Mouse (Mus musculus) embryo, embryonic 9.5 days (tissue): ENCODE data around the gene Klhl5.

Experiments used
- DNase-seq: peaks from one replicate; pipeline ENCODE4 v3.0.0-alpha.2; 2017; ENCODE audit errors: extremely low spot score

The Klhl5 gene

DNA sequence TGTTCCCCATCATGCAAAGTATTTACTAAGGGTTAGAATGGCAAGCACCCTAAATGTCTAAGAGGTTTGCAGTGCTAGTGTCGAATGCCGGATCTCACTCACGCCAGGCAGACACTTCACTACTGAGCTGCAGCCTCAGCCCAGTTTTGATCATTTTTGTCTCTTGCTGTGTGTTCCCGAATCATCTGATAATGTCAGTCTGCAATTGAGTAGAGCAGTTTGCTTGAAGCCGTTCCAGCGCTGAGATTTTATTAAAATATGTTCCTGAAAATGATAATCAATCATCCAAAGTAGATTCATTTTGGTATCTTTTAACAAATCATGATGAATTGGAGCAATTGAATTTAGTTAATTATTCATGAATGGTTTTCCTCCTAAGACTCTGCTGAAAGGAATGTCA lies 39.4 kb downstream of the Klhl5 start:
- no peak for DNase-seq

DNA sequence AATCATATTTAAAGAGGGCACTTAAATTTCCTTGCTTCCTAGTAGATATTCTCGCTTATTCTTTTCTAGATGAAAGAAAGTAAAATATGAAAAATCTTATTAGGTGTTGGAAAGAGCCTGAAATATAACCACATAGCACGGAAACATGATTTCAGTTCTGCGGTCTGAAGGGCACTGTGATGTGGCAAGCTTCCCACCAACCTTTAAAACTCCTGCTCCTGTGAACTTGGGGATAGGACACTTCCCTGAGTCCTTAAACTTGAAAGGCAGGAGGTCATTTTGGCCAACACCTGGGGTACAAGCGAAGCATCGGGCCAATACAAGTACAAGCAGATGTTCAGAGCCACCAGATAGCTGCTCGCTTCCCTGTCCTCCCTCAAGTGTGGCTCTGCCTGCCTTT lies 42.4 kb downstream of the Klhl5 start:
- DNase-seq = no peak

DNA sequence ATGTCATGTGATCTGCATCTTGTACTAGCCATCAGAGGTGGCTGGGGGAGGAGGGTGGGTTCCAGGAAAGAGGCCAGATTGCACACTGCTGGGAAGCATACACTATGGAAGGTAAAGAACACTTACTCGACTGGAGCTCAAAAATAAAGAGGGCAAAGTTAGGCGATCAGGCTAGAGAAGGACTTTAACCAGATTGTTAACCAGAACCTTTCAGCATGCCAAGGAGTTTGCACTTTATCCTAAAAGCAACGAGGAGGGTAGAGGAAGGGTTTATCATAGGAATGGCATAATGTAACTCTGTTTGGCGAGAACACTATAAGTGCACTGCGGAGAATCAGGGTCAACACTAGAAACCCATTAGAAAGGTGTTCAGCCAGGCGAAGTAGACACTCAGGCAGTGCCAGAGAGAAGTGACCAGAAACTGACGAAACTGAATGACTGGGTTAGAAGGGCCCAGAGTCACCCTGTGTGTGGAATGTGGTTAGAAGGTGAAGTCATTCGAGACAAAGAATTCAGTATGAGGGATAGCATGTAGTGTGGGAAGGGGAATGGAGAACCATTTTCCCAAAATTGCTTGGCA lies 43.1 kb downstream of the Klhl5 start:
- no peak for DNase-seq

DNA sequence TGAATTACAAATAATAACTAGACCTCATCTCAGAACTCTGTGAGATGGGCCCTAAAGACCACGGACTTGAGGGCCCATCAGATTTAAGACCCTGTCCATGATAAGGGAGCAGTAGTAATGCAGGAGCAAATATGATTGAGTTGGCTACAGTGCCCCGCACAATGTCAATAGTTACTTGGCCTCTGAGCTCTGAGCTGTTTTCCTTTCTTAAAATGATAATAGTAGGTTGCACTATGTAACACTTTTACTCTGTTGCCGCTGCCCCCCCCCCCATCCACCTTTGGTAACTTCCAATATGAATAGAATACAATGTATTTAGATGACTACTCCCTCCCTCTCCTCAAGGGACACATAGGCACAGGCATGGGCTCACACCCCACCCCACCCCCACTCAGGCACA lies 43.9 kb downstream of the Klhl5 start:
- DNase-seq = no peak

DNA sequence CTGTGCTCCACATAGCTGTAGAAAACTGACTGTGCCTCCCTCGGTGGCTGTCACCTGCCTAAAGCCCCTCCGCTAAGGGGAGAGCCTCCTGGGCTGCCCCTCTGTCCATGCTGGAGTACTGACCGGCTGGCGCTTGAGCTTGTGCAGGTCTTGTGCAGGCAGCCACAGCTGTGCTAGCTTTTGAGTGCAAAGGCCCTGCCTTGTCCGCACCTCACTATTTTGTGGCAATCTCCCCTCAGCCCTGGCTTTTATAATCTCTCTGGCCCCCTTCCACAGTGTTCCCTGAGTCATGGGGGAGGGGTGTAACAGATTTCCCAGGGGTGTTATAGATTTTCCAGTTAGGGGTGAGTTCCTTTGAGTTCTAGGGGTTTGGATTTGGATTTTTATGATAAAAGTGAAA lies 44.4 kb downstream of the Klhl5 start:
- no peak for DNase-seq

DNA sequence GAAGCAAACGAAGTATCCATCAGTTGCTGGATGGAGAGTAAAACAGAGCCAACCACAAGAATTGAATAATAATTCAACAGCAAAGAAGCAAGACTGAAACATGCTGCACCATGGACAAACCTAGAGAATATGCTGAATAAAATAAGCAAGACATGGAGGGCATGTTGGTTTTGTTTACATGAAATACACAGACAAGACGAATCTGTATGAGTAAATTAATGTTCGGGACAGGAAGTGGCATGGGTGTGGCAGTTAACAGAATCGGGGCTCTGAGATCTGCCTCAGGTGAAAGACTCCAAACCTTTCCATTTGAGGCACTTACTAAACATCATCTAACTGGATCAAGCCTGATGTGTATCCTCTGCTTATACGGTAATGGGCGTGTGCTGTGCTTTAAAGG lies 46.9 kb downstream of the Klhl5 start:
- no peak for DNase-seq

DNA sequence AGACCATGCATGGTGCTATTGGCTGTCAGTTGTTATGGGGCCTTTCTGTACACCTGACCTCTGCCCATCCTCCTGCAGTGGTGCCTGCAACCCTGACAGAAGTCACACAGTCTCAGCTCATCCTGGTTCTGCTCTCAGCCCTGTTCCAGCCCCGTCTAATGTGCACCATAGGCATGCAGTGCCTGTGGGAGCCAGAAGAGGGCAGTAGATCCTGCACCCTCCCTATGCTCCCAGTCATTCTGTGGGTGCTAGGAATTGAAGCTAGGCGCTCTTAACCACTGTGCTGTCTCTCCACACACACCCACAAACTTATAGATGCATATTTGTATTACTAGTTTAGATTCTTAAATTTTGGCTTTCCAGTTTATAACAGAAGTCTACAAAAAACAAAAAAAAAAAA lies 49.5 kb downstream of the Klhl5 start:
- peak; percentile 20 for DNase-seq

DNA sequence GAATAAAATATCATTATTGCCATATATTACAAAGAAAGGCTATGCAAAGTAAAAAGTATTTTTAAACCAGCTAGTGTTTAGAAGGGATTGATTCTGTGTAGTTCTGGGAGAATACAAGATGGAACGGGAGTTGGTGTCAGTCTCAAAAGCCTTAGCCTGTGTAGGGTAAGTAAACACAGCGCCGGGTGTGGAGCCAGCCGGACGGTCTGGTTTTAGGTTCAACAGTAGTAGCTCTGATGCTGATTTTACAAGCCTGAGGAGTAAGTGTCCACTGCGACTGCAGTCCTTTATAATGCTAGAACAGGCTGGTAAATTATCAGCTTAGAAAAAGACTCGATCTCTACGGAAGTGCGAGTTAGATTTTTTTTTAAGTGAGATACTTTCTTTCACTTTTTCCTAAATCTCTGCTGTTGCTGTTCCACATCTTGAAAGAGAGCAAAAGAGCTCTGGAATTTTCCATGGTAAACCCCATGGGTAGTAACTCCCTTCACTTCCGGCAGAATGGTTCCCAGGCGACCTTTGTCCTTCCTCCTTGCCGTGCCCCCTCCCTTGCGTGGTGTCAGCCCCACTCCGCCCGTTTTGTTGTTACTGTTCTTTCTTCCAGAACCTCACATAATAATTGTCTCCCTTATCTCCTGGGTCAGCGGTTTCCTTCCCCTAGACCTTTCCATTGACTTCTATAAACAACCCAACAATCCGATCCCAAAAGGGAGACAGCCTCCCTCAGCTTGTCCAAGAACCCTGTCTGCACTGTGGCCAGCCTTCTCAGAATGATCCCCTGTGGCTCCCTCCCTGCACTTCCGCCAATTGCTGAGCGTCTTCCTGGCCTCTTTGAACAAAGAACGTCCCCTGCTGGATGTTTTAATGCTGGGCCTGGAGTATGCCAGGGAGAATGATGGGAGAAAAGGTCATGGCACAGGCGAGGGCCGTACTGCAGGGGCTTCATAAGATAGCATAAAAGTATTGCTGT lies 50.4 kb downstream of the Klhl5 start:
- DNase-seq = no peak

DNA sequence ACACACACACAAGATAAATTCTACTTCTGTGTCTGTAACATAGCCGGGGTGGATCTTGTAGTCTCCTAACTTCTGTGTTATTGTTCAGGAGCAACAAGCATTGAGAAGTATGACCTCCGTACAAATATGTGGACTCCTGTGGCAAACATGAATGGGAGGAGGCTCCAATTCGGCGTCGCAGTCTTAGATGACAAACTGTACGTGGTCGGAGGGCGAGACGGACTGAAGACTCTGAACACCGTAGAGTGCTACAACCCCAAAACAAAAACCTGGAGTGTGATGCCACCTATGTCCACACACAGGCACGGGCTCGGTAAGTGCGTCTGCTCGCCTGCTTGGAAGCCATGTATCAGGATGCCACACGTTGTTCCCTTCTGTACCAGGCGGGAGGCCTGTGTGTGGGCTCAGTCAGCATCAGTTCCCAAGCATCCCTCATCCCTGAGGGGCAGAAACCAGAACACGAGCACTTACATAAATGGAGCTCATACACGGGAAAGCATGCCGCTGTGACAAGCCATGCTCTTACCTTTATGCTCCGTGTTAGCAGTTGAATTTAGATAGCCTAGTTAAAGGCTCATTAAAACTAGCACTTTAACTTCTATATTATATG lies 51.5 kb downstream of the Klhl5 start:
- no peak for DNase-seq

DNA sequence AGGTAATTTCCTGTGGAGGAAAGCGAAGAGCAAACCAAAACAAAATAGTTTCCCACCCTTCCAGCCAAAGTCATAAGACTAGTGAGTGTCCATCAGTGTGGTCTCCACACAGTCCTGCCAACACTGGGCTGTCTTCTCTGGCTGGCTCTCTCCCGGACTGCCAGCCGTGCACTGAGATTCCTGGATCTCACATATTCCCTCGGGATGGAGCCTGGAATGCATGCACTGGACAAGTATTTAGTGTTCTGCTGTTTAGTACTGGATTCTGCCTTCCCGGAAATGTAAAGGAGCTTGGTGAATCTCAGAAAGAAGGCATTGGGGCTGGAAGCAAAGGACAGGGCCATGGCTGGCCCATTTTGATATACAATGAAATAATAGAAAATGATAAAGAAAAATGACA lies 55.7 kb downstream of the Klhl5 start:
- no peak for DNase-seq

DNA sequence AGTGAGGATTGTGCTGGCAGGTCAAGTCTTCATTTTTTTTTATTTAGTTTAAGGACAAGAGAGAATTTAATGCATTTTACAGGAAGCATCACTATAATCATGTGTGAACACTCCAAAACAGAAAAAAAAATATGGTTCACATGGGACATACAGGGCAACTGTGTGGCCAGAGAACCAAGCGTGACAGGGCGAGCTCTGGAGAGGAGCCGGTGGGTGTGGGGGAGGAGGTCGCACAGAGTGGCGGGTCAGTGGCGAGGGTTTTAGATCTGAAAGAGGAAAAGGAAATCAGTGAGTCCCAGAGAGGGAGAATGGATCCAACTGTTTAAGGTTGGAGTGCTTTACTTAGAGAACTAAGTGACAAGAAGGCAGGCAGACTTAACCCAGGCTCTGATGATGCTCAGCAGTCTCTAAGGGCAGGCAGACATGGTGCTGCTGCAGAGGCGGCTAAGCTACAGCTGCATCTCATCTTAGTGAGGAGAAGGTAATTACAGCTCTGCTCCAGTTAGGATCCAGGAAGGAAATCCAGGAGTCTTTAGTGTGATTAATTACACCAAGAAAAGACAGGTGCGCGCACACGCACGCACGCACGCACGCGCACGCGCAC lies 56.3 kb downstream of the Klhl5 start:
- DNase-seq = no peak

DNA sequence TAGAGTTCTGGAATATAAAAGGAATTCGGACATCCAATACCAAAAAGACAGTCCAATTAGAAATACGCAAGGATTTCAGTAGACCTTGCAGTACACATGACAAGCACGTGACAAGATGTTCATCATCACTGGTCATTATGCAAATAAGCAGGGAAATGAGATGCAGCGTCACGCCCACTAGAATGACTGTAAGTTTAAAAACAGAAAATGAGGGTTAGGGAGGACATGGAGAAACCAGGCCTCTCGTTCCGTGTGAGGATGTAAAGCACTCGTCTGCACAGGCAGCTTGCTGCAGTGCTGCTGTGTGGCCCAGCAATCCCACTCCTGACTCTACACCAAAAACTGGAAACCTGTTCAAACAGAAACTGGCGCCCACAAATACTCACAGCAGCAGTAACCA lies 62.9 kb downstream of the Klhl5 start:
- no peak for DNase-seq

DNA sequence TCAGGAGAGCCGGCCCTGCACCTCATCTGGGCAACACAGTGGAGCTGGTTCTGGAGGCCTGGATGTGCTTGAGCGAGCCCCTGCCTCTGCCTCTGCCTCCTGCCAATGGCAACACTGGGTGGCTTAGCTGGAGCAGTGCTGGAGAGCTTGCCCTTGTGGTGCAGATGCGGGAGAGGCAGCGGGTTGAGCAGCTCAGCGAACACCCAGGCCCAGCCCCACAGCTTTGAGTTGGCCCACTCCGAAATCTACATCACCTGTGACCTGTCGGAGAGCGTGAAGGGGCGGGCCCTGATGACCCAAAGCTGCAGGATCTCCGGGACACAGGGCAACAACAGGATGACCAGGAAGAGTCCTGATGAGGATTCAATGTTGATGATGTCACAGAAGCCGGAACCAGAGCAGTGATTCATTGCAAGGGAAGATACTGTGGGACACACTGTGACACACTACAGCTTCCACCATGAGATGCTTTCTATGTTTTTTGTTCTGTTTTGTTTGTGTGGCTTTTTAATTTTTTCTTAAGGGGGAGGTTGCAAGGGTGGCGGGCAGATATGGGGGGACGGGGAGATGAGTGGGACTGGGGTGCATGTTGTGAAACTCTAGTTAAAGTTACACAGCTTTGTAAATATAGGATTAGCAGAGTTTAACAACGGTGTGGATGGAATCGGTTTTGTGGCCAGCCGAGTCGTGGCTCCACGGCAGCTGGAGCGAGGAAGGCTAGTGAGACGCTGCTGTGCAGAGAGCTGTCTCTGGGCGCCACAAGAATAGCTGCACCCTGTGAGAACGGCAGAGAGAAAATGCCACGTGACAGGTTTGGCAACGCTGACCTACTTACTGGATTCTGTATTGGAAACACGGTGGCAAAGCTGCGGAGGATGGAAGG lies 67.9 kb downstream of the Klhl5 start:
- DNase-seq = no peak

DNA sequence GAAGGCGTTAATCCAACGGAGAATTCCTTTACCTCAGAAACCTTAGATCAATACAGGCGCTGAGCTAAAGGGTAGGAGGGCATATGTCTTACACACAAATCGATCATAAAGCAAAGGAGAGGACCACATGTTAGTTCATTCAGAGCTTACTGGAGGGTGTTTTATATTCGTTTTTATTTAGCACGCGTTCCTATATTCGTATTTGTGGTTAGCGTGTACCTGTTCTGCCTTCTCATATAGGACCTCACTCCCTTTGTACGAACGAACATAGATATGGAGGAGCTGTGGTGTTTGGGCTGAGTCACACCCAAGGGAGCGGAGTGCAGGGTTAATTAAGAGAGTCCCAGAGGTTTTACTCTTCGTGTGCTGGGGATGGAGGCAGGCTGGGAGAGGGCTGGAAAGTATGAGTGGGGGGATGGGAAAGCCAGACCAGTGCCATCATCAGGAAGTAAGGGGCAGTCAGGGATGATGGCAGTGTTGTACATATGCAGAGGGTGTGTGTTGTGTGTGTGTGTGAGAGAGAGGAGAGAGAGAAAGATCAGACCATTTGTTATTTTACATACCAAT lies 68.7 kb downstream of the Klhl5 start:
- no peak for DNase-seq

DNA sequence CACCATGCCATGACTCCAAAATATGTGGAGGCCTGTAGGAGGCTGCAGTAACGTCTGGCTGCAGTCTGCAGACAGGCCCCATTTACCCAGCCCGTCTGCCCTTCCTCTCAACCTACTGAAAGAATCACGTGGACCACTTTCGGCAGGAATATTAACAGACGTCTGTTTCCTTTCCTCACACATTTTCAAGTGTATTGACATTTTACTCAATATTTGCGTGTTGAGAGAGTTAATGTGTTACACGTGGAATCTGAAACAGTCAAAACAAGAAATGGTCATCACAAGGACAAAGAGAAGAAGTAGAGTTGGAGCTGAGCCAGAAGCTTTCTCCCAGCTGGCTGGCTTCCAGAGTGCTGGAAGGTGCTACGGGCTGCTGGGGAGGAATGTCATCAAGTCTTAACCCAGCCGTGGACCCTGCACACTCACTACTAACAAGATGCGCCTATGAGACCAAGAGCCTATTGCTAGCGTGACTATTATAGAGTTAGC lies 69.7 kb downstream of the Klhl5 start:
- DNase-seq = no peak

DNA sequence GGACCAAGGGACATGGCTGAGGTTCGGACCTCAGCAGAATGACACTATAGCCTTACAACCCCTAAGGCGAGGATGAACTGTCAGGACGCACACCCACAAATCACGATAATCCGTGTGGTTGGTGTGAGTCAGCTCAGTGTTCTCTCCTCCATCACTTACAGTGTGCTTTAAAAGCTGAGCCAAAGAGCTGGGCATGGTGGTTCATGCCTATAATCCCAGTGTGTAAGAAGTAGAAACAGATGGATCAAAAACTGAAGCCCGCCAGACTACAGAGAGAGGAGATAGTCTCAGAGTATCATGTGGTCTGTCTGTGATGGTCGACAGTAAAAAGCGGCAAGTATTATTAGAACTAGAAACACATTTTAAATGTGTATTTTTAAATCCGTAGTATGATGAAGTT lies 71.1 kb downstream of the Klhl5 start:
- DNase-seq = no peak

DNA sequence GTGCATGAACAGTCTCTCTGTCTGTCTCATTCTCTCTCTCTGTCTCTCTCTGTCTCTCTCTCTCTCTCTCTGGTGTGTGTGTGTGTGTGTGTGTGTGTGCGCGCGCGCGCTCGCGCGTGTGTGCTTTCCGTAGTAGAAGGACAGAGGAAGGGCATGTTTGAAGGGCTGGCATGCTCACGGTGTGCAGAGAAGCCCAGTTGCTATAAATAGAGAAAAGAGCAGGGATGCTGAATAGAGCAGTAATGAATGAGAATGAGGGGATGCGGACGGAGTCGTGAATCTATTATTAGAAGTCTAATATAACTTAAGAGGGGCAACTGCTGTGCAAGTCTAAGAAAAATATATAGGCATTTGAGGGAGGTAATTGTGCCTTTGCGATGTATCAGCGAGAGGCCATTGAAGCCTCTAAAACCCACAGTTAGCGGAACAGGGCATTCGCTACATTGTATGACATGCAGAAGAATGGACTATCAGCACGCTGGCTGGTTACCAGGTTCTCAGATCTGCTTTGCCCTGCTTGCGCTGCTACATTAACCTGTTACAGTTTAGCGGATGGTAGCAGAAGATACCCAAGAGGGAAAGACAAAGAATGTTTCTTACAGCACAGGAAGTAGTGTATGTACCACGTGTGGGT lies 73.9 kb downstream of the Klhl5 start:
- DNase-seq = no peak

DNA sequence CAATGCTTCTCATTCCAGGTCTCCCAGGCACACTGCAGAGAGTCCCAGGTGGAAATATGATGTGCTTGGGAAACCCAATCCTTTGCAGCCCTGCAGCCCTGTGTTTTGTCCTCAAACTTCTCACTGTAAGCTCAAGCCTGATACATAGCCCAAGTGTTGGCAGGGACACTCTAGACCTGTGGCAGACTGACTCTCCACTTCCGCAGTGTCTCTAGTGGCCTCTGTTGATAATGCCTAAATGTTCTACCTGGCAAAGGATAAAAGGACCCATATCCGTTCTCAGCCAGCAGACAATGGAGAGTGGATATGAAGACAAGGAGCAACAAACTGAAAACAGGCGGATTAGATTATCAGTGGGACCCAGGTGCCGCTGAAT lies 74.4 kb downstream of the Klhl5 start:
- no peak for DNase-seq

DNA sequence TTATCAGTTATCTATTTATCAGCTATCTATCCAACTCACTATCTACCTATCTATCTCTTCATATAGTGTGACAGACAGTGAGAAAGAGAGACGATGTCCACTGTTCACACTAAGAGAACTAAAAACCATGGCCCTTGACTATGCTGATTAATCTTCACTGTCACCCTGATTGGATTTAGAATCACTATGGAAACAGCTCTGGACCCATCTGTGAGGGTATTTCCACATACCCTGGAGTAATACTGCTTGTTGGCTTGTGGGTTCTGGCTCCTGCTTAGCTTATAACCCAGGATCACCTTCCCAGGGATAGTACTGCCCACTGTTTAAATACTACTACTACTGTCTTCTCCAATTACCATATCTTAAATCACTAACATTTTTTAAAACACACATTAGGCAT lies 74.9 kb downstream of the Klhl5 start:
- no peak for DNase-seq

DNA sequence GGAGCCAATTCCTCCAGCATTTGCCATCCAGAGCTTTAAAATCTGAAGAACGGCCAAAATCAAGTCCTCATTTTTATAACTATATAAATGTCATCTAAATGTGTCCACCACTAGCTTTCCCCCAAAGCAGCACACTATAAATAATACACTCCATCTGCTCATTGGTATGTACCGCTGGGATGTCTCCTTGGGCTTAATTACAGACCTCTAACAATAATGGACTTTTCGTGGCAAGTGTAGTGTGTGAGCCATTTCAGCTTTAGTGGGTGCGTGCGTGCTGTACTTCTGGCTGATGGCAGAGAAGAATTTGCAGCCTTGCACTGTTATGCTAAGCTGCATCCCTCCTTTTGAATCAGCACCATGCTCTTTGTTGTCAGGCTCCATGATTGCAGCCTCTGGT lies 84.3 kb downstream of the Klhl5 start:
- DNase-seq = no peak

DNA sequence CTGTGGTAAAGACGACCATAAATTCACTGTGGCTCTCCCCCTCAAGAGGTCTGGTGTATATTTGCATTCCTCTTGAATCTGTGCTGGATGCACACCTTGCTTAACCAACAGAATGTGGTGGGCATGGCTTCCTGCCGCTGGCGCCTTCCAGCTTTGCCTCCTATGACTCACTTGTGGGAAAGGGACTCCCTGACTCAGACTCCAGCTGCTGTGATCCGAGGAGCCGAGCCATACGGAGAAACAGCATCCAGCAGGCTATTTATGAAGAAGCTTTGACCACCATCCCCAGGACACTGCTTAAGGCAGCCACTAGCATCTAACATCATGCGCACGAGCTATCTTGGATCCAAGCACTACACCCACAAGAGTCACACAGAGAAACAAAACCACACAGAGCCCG lies 87.1 kb downstream of the Klhl5 start:
- no peak for DNase-seq
